Mouse (Mus musculus) liver, postnatal 0 days (tissue): ENCODE data around the gene Upf3b. TPM values are rescaled to one million over a fixed set of nuclear protein-coding genes. Genes with fewer than 3 reads are reported as not detected.
A peak's percentile ranks its signal among the peaks of the same experiment; 100 is the strongest.
"Not testable (repeated sequence)": the region's sequence is repeated elsewhere in the genome, so short reads cannot be mapped to it uniquely, and the experiment has no call there.

Experiments
- ATAC-seq: fragments of 200-750 bp; cut with Nextera tagmentation; 2 replicates; pipeline ENCODE4 v1.8.0; 2017; ENCODE audit warnings: mild to moderate bottlenecking, moderate library complexity
- DNase-seq: peaks from one replicate; pipeline ENCODE4 v3.0.0-alpha.2; 2016
- H3K27ac ChIP-seq: fragments of 300-500 bp; sonication (generic); 2 replicates; pipeline ENCODE4 v1.5.1; 2014; ENCODE audit warnings: antibody characterized with exemption, moderate library complexity, mild to moderate bottlenecking, low read depth
- H3K27me3 ChIP-seq: fragments of 300-500 bp; sonication (generic); 2 replicates; pipeline ENCODE4 v1.6.1; 2014; ENCODE audit warnings: low read length, control low read depth, mixed read lengths; ENCODE audit not compliant: insufficient read depth
- H3K36me3 ChIP-seq: fragments of 300-500 bp; sonication (generic); replicated peaks from 2 replicates; pipeline ENCODE4 v1.6.1; 2014; ENCODE audit warnings: mild to moderate bottlenecking, control low read depth, low read length, moderate library complexity, mixed read lengths; ENCODE audit not compliant: insufficient read depth
- H3K4me1 ChIP-seq: fragments of 300-500 bp; sonication (generic); 2 replicates; pipeline ENCODE4 v1.6.1; 2014; ENCODE audit warnings: antibody characterized with exemption, mild to moderate bottlenecking, control low read depth; ENCODE audit not compliant: insufficient read depth
- H3K4me2 ChIP-seq: fragments of 300-500 bp; sonication (generic); 2 replicates; pipeline ENCODE4 v1.6.1; 2014; ENCODE audit warnings: low read depth, mild to moderate bottlenecking, low read length, moderate library complexity, mixed read lengths
- H3K4me3 ChIP-seq: fragments of 300-500 bp; sonication (generic); 2 replicates; pipeline ENCODE4 v1.5.1; 2014; ENCODE audit warnings: low read depth, low read length
- H3K9ac ChIP-seq: fragments of 300-500 bp; sonication (generic); replicated peaks from 2 replicates; pipeline ENCODE4 v1.6.1; 2014; ENCODE audit warnings: mild to moderate bottlenecking, moderate library complexity
- H3K9me3 ChIP-seq: fragments of 300-500 bp; sonication (generic); 2 replicates; pipeline ENCODE4 v1.6.1; 2016; ENCODE audit warnings: mild to moderate bottlenecking, control low read depth, low read length, mixed read lengths
- CTCF ChIP-seq: sonication (generic); IDR thresholded peaks from 2 replicates; pipeline ENCODE4 v1.5.1; 2016; ENCODE audit warnings: antibody characterized with exemption, low read depth
- EP300 ChIP-seq: IDR thresholded peaks from 2 replicates; pipeline ENCODE4 v1.6.1; 2016; ENCODE audit warnings: antibody characterized with exemption, low read depth, mild to moderate bottlenecking
- WGBS: fragments of 180-500 bp; shearing (Covaris S2); extraction: QIAGEN DNeasy Blood & Tissue Kit; methylation state at CpG from one replicate; pipeline ENCODE4 v1.1.7; 2014; ENCODE audit not compliant: insufficient replicate concordance; 5-methylcytosine and 5-hydroxymethylcytosine counted together
- polyA plus RNA-seq: library from polyadenylated mRNA; unstranded; fragments of >200 nt; fragmentation: Nextera tagmentation; extraction: Ambion mirVana; gene quantifications from 2 replicates; pipeline ENCODE4 v1.2.1, GENCODE M21; 2015

The Upf3b gene
- polyA plus RNA-seq, 1 experiment from 2014 or later = 8.5 TPM

DNA sequence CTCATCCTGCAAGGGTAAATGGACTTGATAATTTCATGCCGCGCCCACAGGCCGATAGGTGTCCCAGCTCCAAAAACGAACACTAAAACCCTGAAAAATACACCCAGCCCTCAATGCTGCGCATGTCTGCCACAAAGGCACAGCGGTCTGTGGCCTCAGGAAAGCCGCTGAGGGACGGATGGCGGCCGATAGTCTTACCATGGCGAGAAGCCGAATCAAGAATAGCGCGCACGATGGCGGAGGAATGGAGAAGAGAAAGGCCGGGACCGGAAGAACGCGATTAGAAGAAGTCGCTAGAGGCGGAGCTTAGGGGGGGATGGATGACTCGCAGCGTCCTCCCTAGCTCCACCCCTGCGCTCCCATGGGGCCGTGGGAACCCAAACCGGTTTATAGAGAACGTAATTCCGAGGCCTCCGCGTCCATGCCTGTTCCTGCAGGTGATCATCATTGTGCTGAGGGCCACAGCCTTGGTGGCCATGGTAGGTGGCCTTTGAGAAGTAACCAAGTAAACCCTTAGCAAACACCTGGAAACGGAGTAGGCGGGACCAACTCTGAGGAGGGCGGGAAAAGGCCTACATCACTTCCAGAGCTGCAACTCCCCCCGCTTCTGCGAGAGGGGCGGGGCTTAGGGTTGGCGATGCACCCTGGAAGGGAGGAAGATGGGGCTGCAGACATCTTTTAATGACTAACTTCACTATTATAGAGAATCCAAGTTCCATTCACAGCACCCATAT, 25.0 kb downstream of the Upf3b start, which contains the start of gene Rpl39:
Gene Rpl39 (minus strand): TSS at position 476 of the 734 bp plus-strand sequence.
- H3K4me2 ChIP-seq = peak within 1 kb of the TSS; percentile 76
- peaks cover 16% of the 10 kb centered on the region for H3K36me3 ChIP-seq
- H3K9ac ChIP-seq = peak within 1 kb of the TSS; percentile 70
- peak; percentile 96 for ATAC-seq
- TF ChIP-seq EP300 = 0 out of 2 replicates have a peak, but pooled peaks have one; percentile 29
- peak; percentile 20 for TF ChIP-seq CTCF
- H3K27me3 ChIP-seq = no peaks in the 10 kb centered on the region
- WGBS = 20% methylated on average over 38 of the region's 38 CpGs
- H3K27ac ChIP-seq = peak within 1 kb of the TSS; percentile 86
- no peaks in the 10 kb centered on the region for H3K9me3 ChIP-seq
- peaks cover 3% of the 10 kb centered on the region; the same call in 1 of the 2 replicates for H3K4me1 ChIP-seq
- DNase-seq = peak; percentile 89
- peak within 1 kb of the TSS; percentile 67 for H3K4me3 ChIP-seq

DNA sequence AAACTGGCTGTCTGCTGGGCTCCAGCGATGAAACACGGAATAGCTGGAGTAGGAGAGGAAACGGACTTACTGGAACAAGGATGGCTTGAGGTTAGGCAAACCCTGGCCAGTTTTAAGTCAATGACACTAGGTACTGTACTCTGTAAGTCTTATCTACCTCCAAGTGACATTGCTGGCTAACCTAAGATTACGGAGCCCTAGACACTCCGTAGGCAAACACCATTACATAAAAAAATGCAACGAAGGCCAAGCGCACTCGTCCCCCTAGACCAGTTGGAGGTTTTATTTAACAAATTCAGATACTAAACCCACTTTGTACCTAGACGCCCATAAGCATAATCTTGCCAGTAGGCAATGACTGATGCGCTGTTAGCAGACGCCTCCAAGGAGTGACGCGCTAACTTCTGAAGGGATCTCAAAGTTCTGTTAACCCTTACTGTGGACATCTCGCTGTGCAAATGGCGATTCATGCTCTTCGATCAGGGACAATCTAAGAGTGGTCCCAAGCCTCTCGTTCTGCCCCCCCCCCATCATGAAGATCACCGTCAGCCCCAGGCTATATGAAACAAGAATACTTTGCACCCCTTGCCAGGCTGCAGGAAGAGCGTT, 25.7 kb downstream of the Upf3b start:
- DNase-seq = peak; percentile 13
- no peaks in the 10 kb centered on the region for H3K27me3 ChIP-seq
- H3K4me2 ChIP-seq = peak overlapping the region; percentile 76
- H3K9ac ChIP-seq = peak overlapping the region; percentile 70
- peaks cover 16% of the 10 kb centered on the region for H3K36me3 ChIP-seq
- H3K4me3 ChIP-seq = peak overlapping the region; percentile 67
- no peak for TF ChIP-seq CTCF
- TF ChIP-seq EP300 = no peak
- ATAC-seq = peak; percentile 16; the same call in 1 of the 2 replicates
- peaks cover 3% of the 10 kb centered on the region; the same call in 1 of the 2 replicates for H3K4me1 ChIP-seq
- H3K27ac ChIP-seq = peak overlapping the region; percentile 86
- 16% methylated on average over 19 of the region's 19 CpGs for WGBS
- no peaks in the 10 kb centered on the region for H3K9me3 ChIP-seq

DNA sequence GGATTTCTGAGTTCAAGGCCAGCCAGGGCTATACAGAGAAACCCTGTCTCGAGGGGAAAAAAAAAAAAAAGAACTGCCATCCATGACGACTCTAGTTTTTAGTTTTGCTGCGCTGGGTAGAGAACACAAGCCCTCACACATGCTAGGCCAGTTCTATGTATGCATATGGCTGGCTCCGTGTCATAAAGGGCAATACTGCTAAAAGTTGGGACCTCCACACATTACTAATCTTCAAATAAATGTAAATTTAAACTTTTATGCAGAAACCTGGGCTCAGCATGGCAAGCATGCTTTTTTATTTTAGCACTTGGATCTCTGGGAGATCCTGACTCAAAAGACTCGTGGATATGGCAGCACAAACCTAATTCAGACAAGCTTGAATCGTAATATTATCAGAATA, 28.9 kb downstream of the Upf3b start:
- Histone ChIP-seq H3K4me2 (no peak overlapping the region), H3K9ac (no peak overlapping the region), H3K36me3 (peaks cover 16% of the 10 kb centered on the region), H3K27ac (no peak overlapping the region), H3K4me3 (no peak overlapping the region), H3K9me3 (no peaks in the 10 kb centered on the region), H3K4me1 (peaks cover 3% of the 10 kb centered on the region; the same call in 1 of the 2 replicates), H3K27me3 (no peaks in the 10 kb centered on the region)
- DNase-seq = no peak
- ATAC-seq = no peak
- TF ChIP-seq EP300 (no peak), CTCF (no peak)
- WGBS = 56% methylated on average over 6 of the region's 6 CpGs

DNA sequence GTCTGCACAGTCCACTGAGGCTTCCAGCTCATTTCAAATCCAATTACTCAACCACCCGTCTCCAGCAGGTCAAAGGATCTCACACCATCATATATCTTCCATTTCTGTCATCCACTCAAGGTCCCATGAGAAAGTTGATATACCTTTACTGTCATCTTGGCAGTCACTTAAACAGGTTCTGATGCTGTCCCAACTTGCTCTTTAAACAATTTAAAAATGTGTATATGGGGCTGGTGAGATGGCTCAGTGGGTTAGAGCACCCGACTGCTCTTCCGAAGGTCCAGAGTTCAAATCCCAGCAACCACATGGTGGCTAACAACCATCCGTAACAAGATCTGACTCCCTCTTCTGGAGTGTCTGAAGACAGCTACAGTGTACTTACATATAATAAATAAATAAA, 29.8 kb downstream of the Upf3b start:
- H3K4me1 ChIP-seq, H3K4me3 ChIP-seq, H3K9ac ChIP-seq, H3K27ac ChIP-seq, H3K9me3 ChIP-seq, DNase-seq, H3K27me3 ChIP-seq, ATAC-seq, H3K4me2 ChIP-seq: not testable (repeated sequence)
- 48% methylated on average over 3 of the region's 4 CpGs for WGBS
- peaks cover 16% of the 10 kb centered on the region for H3K36me3 ChIP-seq

DNA sequence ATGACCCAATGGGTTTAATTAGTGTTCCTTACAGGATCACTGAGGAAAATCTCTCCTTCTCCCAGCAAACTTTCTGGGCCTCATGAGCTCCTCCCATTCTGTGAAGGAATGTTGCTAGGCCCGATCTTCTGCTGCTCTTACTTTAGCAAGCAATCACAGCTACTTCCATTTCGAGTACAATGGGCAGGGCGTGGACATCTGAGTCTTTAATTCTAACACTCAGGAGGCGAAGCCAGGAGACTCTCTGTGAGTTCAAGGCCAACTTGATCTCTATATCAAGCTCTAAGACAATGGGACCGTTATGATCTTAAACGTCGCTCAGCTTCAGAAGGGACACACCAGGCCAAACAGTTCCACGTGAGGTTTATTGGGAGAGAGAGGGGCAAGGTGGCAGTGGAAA, 33.5 kb downstream of the Upf3b start:
- DNase-seq = no peak
- TF ChIP-seq EP300 = no peak
- TF ChIP-seq CTCF = no peak

DNA sequence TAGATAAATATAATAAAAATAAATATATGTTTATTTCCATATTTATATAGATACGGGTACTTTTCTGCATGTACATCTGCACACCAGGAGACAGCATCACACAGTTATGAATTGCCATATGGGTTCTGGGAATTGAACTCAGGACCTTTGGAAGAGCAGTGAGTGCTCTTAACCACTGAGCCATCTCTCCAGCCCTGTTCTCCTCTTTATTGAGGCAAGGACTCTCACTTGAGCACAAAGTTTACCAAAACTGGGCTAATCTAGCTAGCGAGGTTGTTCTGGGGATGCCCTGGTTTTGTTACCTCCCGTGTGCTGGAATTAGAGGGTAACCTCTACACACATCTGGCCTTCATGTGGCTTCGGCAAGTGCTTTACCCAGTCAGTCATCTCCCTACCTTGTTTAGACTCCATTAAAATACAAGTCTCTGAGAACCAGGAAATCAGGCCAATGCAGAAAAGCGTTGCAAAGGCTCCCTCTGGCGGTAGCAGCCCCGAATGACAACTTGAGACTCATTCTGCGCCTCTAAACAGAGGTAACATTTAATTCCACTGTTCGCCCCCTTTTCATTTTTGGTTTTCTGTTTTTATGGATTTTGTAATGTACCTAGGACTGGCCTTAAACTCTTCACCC, 35.7 kb downstream of the Upf3b start:
- ATAC-seq (no peak), DNase-seq (peak; percentile 63)
- no peak overlapping the region for H3K4me3 ChIP-seq
- WGBS = 34% methylated on average over 9 of the region's 9 CpGs
- H3K4me2 ChIP-seq = no peak overlapping the region
- H3K9me3 ChIP-seq = no peaks in the 10 kb centered on the region
- H3K27ac ChIP-seq = no peak overlapping the region
- H3K4me1 ChIP-seq = no peaks in the 10 kb centered on the region
- no peaks in the 10 kb centered on the region for H3K27me3 ChIP-seq
- TF ChIP-seq CTCF (peak; percentile 87), EP300 (no peak)
- H3K36me3 ChIP-seq = no peaks in the 10 kb centered on the region
- H3K9ac ChIP-seq = no peak overlapping the region

More for the DNA sequence above, 33.5 kb downstream of the Upf3b start:
- Histone ChIP-seq H3K27me3 (no peaks in the 10 kb centered on the region), H3K4me1 (no peaks in the 10 kb centered on the region), H3K27ac (no peak overlapping the region), H3K4me3 (no peak overlapping the region), H3K9me3 (no peaks in the 10 kb centered on the region), H3K9ac (no peak overlapping the region), H3K36me3 (0 out of 2 replicates have a peak, but pooled peaks cover 4% of the 10 kb centered on the region), H3K4me2 (no peak overlapping the region)
- no peak for ATAC-seq
- 73% methylated on average over 8 of the region's 8 CpGs for WGBS
